Mouse (Mus musculus): ENCODE results near the gene B230219D22Rik. TPM values are rescaled to one million over a fixed set of nuclear protein-coding genes. Genes with fewer than 3 reads are reported as not detected.
A peak's percentile ranks its signal among the peaks of the same experiment; 100 is the strongest.
"Not testable (repeated sequence)": the region's sequence is repeated elsewhere in the genome, so short reads cannot be mapped to it uniquely, and the experiment has no call there.

Gene B230219D22Rik
- polyA plus RNA-seq, 1 experiment: 7.6 TPM

- Histone ChIP-seq H3K4me1 (ENCODE audit: control insufficient read depth, insufficient read depth, low read length) (no peaks in the 10 kb centered on the region), H3K27ac (ENCODE audit: control insufficient read depth, insufficient read depth, low read depth, low read length) (no peak overlapping the region), H3K36me3 (ENCODE audit: control insufficient read depth, insufficient read depth, low read length) (peaks cover 2% of the 10 kb centered on the region; the same call in 1 of the 2 replicates), H3K4me3 (ENCODE audit: control insufficient read depth, low read depth, low read length) (no peak overlapping the region), H3K27me3 (ENCODE audit: control insufficient read depth, insufficient read depth, low read length) (no peaks in the 10 kb centered on the region)
- no peak for TF ChIP-seq CTCF (IDR thresholded peaks at IDR 0.05; ENCODE audit: control insufficient read depth, insufficient read depth, insufficient replicate concordance, low read depth, low read length)
- TF ChIP-seq POLR2A (IDR thresholded peaks at IDR 0.05; ENCODE audit: control insufficient read depth, low read depth, low read length): no peak
Measured at GRCm38 (mm10) chr13:55682201-55682600, 10.7 kb upstream of the B230219D22Rik start.

- TF ChIP-seq POLR2A (IDR thresholded peaks at IDR 0.05; ENCODE audit: control insufficient read depth, low read depth, low read length) (no peak), CTCF (IDR thresholded peaks at IDR 0.05; ENCODE audit: control insufficient read depth, insufficient read depth, insufficient replicate concordance, low read depth, low read length) (no peak)
- peaks cover 3% of the 10 kb centered on the region for H3K4me1 ChIP-seq (ENCODE audit: control insufficient read depth, insufficient read depth, low read length)
Measured at GRCm38 (mm10) chr13:55683581-55683980, 9.3 kb upstream of the B230219D22Rik start.

GRCm38 (mm10) chr13:55686107-55686633 is 6.8 kb upstream of the B230219D22Rik start:
- Histone ChIP-seq H3K27me3 (ENCODE audit: control insufficient read depth, insufficient read depth, low read length) (no peaks in the 10 kb centered on the region), H3K4me3 (ENCODE audit: control insufficient read depth, low read depth, low read length) (no peak overlapping the region), H3K27ac (ENCODE audit: control insufficient read depth, insufficient read depth, low read depth, low read length) (no peak overlapping the region), H3K4me1 (ENCODE audit: control insufficient read depth, insufficient read depth, low read length) (peaks cover 3% of the 10 kb centered on the region), H3K36me3 (ENCODE audit: control insufficient read depth, insufficient read depth, low read length) (no peaks in the 10 kb centered on the region)
- TF ChIP-seq CTCF (IDR thresholded peaks at IDR 0.05; ENCODE audit: control insufficient read depth, insufficient read depth, insufficient replicate concordance, low read depth, low read length) (no peak), POLR2A (IDR thresholded peaks at IDR 0.05; ENCODE audit: control insufficient read depth, low read depth, low read length) (no peak)

More at GRCm38 (mm10) chr13:55683581-55683980, 9.3 kb upstream of the B230219D22Rik start:
- no peaks in the 10 kb centered on the region for H3K27me3 ChIP-seq (ENCODE audit: control insufficient read depth, insufficient read depth, low read length)
- peaks cover 2% of the 10 kb centered on the region; the same call in 1 of the 2 replicates for H3K36me3 ChIP-seq (ENCODE audit: control insufficient read depth, insufficient read depth, low read length)
- H3K4me3 ChIP-seq (ENCODE audit: control insufficient read depth, low read depth, low read length): no peak overlapping the region
- 0 out of 2 replicates have a peak overlapping the region, but pooled peaks have one; percentile 39 for H3K27ac ChIP-seq (ENCODE audit: control insufficient read depth, insufficient read depth, low read depth, low read length)

GRCm38 (mm10) chr13:55687927-55688602 is 4.9 kb upstream of the B230219D22Rik start:
- TF ChIP-seq CTCF (IDR thresholded peaks at IDR 0.05; ENCODE audit: control insufficient read depth, insufficient read depth, insufficient replicate concordance, low read depth, low read length) (no peak), POLR2A (IDR thresholded peaks at IDR 0.05; ENCODE audit: control insufficient read depth, low read depth, low read length) (no peak)
- peak overlapping the region; percentile 19 for H3K27ac ChIP-seq (ENCODE audit: control insufficient read depth, insufficient read depth, low read depth, low read length)

GRCm38 (mm10) chr13:55693243-55693721 is 358 bp downstream of the B230219D22Rik start:
- H3K4me1 ChIP-seq (ENCODE audit: control insufficient read depth, insufficient read depth, low read length): peaks cover 4% of the 10 kb centered on the region; the same call in 1 of the 2 replicates
- TF ChIP-seq CTCF (IDR thresholded peaks at IDR 0.05; ENCODE audit: control insufficient read depth, insufficient read depth, insufficient replicate concordance, low read depth, low read length) (no peak), POLR2A (IDR thresholded peaks at IDR 0.05; ENCODE audit: control insufficient read depth, low read depth, low read length) (no peak)
- peak overlapping the region; percentile 90 for H3K27ac ChIP-seq (ENCODE audit: control insufficient read depth, insufficient read depth, low read depth, low read length)
- H3K27me3 ChIP-seq (ENCODE audit: control insufficient read depth, insufficient read depth, low read length): no peaks in the 10 kb centered on the region
- H3K4me3 ChIP-seq (ENCODE audit: control insufficient read depth, low read depth, low read length): peak overlapping the region; percentile 94
- H3K36me3 ChIP-seq (ENCODE audit: control insufficient read depth, insufficient read depth, low read length): no peaks in the 10 kb centered on the region

More at GRCm38 (mm10) chr13:55687927-55688602, 4.9 kb upstream of the B230219D22Rik start:
- Histone ChIP-seq H3K36me3 (ENCODE audit: control insufficient read depth, insufficient read depth, low read length) (no peaks in the 10 kb centered on the region), H3K4me1 (ENCODE audit: control insufficient read depth, insufficient read depth, low read length) (peaks cover 3% of the 10 kb centered on the region), H3K4me3 (ENCODE audit: control insufficient read depth, low read depth, low read length) (peak overlapping the region; percentile 14; the same call in 1 of the 2 replicates), H3K27me3 (ENCODE audit: control insufficient read depth, insufficient read depth, low read length) (no peaks in the 10 kb centered on the region)

GRCm38 (mm10) chr13:55694110-55694509 is 1.2 kb downstream of the B230219D22Rik start:
- Histone ChIP-seq H3K4me1 (ENCODE audit: control insufficient read depth, insufficient read depth, low read length) (peaks cover 4% of the 10 kb centered on the region; the same call in 1 of the 2 replicates), H3K36me3 (ENCODE audit: control insufficient read depth, insufficient read depth, low read length) (no peaks in the 10 kb centered on the region), H3K27me3 (ENCODE audit: control insufficient read depth, insufficient read depth, low read length) (no peaks in the 10 kb centered on the region), H3K4me3 (ENCODE audit: control insufficient read depth, low read depth, low read length) (peak overlapping the region; percentile 28; the same call in 1 of the 2 replicates), H3K27ac (ENCODE audit: control insufficient read depth, insufficient read depth, low read depth, low read length) (peak overlapping the region; percentile 10; the same call in 1 of the 2 replicates)
- TF ChIP-seq POLR2A (IDR thresholded peaks at IDR 0.05; ENCODE audit: control insufficient read depth, low read depth, low read length) (no peak), CTCF (IDR thresholded peaks at IDR 0.05; ENCODE audit: control insufficient read depth, insufficient read depth, insufficient replicate concordance, low read depth, low read length) (no peak)

GRCm38 (mm10) chr13:55695989-55696388 is 3.1 kb downstream of the B230219D22Rik start:
- H3K27me3 ChIP-seq (ENCODE audit: control insufficient read depth, insufficient read depth, low read length); H3K36me3 ChIP-seq (ENCODE audit: control insufficient read depth, insufficient read depth, low read length); H3K4me1 ChIP-seq (ENCODE audit: control insufficient read depth, insufficient read depth, low read length); H3K27ac ChIP-seq (ENCODE audit: control insufficient read depth, insufficient read depth, low read depth, low read length); H3K4me3 ChIP-seq (ENCODE audit: control insufficient read depth, low read depth, low read length): not testable (repeated sequence)
